Mouse (Mus musculus) urinary bladder, postnatal 36 days (tissue): ENCODE measurements around the gene Zcrb1.
A peak's percentile ranks its signal among the peaks of the same experiment; 100 is the strongest.

Experiments used
- DNase-seq, 2 experiments: peaks; one replicate each; pipeline ENCODE4 v3.0.0; 2022; ENCODE audit warnings: low spot score in 2 of 2, mixed read lengths in 1 of 2

The Zcrb1 gene

DNA sequence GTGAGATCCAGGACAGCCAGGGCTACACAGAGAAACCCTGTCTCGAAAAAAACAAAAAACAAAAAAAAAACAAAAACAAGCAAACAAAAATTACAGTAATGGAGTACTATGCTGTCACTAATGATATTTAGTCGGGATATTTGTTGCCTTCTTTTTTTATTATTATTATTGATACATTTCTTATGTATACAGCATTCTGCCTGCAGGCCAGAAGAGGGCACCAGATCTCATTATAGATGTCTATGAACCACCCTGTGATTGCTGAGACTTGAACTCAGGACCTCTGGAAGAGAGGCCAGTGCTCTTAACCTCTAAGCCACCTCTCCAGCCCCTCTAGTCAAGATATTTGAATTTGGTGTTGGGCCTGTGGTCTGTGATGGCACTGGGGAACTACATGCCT is 26.3 kb downstream of the Zcrb1 start:
- no peak for DNase-seq

GRCm38 (mm10) chr15:93368558-93368957 is 29.6 kb downstream of the Zcrb1 start:
- DNase-seq, result no peak

- DNase-seq, result no peak
Observed at GRCm38 (mm10) chr15:93365561-93365960, 32.6 kb downstream of the Zcrb1 start.

DNA sequence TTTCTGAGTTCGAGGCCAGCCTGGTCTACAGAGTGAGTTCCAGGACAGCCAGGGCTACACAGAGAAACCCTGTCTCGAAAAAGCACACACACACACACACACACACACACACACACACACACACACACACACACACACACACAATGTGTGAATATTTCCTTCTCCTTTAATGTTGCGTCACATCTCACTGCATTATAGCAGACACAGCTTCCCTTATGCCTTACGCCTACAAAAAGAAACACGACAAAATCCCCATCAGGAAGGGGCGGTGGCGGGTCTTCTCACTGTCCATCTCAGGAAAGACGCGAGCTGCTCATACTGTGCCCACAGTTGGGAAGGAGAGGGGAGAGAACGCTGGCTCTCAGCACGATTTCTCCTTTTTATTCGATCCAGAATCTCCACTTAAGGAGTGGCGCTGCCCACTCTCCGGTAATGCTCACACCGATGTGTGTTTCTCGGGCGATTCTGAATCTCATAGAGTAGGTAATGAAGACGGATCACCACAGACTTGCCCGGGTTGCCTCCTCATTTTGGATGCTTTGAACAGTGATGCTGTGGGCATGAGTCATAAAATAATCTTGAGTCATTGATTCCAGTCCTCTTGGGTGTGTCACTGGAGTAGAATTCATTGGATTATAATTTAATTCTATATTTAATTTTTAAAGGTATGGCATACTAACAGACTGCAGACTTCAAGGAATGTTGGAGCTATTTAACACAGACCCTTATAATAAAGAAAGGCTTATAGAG is 39.6 kb downstream of the Zcrb1 start:
- no peak for DNase-seq

DNA sequence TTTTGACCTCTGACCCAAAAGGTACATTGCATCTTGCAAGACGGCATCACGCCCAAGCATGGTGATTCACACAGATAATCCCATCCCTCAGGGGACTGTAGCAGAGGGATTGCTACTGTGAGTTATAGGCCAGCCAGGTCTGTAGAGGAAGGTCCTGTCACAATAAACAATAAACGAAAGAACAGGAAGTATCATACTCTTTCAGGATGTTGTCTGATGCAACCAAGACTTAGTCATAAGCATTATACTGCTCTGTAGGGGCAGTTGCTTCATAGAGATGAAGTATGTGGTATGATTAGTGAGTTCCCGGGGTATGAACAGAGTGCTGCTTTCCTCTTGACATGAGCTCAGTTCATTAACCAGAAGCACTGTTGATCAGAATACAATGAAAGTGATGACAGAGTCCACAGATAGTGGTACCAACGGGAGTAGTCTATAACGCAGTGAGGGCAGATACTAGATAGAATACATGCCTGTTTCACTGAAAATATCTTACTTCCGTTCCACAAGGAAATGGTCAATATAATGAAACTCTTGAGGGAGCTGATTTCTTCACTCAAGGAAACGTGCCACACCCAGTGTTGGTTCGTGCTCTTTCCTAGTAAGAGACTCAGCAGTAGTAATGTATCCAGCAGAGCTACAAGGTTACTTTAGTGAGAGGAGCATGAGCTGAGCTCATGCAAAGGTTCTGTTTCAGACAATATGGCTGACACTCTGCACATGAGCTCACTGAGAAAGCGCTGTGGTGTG is 57.3 kb downstream of the Zcrb1 start:
- no peak for DNase-seq

DNA sequence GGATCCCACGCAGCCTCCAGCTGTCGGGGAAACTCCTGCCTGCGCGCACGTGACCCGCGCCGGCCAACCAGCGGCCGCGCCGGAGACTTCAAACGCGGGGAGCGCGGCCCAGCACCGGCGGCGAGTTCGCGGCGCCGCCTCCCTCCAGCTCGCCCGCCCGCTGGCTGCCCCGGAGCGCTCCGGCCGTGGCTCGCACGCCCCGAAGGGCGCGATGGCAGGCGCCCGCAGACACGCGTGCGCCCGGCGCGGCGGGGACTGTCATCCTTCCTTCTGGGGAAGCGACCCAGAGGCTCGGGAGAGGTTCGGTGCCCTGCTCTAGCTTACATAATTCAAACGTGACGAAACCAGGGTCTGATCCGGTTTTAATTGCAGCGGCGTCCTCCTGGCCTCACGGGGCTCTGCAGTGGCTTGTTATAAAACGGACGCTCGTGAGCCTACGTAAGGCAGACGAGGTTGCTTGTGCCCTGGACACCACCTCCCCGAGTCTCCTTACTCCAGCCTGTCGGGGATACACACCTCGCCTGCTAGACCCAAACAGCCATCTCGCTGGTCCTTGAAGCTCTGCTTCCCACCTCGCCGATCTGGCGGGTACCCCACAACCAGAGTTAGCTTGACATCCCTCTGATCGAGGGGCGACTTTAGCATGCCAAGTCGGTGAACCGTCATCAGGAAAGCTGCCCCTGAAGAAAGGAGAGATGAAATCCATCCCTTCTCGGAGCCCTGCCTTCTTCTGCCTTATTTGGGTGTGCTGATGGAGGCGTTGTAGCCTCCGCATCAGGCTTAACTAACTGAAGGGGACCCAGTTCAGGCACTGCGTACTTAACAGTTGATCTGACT is 61.0 kb downstream of the Zcrb1 start, which contains the start of gene Yaf2:
Gene Yaf2 (minus strand): TSS at position 11 of the 837 bp plus-strand sequence.
- peak; percentile 70 to 85 for DNase-seq

DNA sequence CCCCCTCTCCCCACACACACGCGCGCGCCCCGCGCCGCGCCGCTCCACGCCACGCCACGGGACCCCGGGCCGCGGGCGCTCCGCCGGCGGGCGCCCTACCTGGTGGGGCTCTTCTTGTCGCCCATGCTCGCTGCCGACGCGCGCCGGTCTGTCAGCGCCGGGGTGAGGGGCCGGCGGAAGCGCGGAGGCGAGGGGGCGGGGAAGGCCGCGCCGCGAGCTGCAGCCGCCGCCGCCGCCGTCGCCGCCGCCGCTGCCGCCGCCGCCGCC is 61.5 kb downstream of the Zcrb1 start:
- DNase-seq, result no peak
